Mouse (Mus musculus) testis, adult 2 months (tissue): ENCODE measurements around the gene Cux1. TPM values are rescaled to one million over a fixed set of nuclear protein-coding genes. Genes with fewer than 3 reads are reported as not detected.

Experiments
- H3K27ac ChIP-seq: fragments of 200-500 bp; 2 replicates; pipeline ENCODE4 v1.5.1; 2012; ENCODE audit warnings: low read depth, low read length; ENCODE audit not compliant: control insufficient read depth, insufficient read depth
- H3K27me3 ChIP-seq: fragments of 200-500 bp; 2 replicates; pipeline ENCODE4 v1.6.1; 2012; ENCODE audit warnings: mild to moderate bottlenecking, low read length, moderate library complexity; ENCODE audit not compliant: control insufficient read depth, insufficient read depth
- H3K36me3 ChIP-seq: fragments of 200-500 bp; 2 replicates; pipeline ENCODE4 v1.6.1; 2012; ENCODE audit warnings: mild to moderate bottlenecking, low read length; ENCODE audit not compliant: control insufficient read depth, insufficient read depth
- H3K4me1 ChIP-seq: fragments of 200-500 bp; 2 replicates; pipeline ENCODE4 v1.6.1; 2012; ENCODE audit warnings: low read length; ENCODE audit not compliant: control insufficient read depth, insufficient read depth
- H3K4me3 ChIP-seq: fragments of 200-500 bp; 2 replicates; pipeline ENCODE4 v1.5.1; 2012; ENCODE audit warnings: low read depth, mild to moderate bottlenecking, low read length, moderate library complexity, mixed read lengths; ENCODE audit not compliant: control insufficient read depth
- CTCF ChIP-seq: fragments of 200-500 bp; IDR thresholded peaks from 2 replicates; pipeline ENCODE4 v1.5.1; 2012; ENCODE audit warnings: low read depth, mild to moderate bottlenecking, inconsistent platforms, low read length, moderate library complexity; ENCODE audit not compliant: control insufficient read depth, insufficient read depth, insufficient replicate concordance
- POLR2A ChIP-seq: fragments of 200-500 bp; IDR thresholded peaks from 2 replicates; pipeline ENCODE4 v1.6.1; 2012; ENCODE audit warnings: low read depth, mild to moderate bottlenecking, inconsistent platforms, low read length, moderate library complexity; ENCODE audit not compliant: control insufficient read depth
- polyA plus RNA-seq: library from polyadenylated mRNA; depleted of rRNA; stranded (reverse); fragments of >200 nt; gene quantifications from 2 replicates; pipeline ENCODE4 v1.2.3, GENCODE M21; 2012

Gene Cux1
- polyA plus RNA-seq, 1 experiment, result 88.7 TPM

GRCm38 (mm10) chr5:136428498-136429060, 138.7 kb downstream of the Cux1 start:
- peaks cover 2% of the 10 kb centered on the region for H3K4me1 ChIP-seq
- no peak overlapping the region for H3K27ac ChIP-seq
- no peaks in the 10 kb centered on the region; the same call in 1 of the 2 replicates for H3K36me3 ChIP-seq
- TF ChIP-seq POLR2A, result no peak
- no peak for TF ChIP-seq CTCF
- no peak overlapping the region for H3K4me3 ChIP-seq
- H3K27me3 ChIP-seq, result no peaks in the 10 kb centered on the region

- H3K4me3 ChIP-seq, result no peak overlapping the region
- TF ChIP-seq POLR2A (no peak), CTCF (no peak)
- 0 out of 2 replicates have a peak overlapping the region, but pooled peaks have one; percentile 9 for H3K27ac ChIP-seq
- no peaks in the 10 kb centered on the region; the same call in 1 of the 2 replicates for H3K36me3 ChIP-seq
- peaks cover 2% of the 10 kb centered on the region for H3K4me1 ChIP-seq
- no peaks in the 10 kb centered on the region for H3K27me3 ChIP-seq
Measured at GRCm38 (mm10) chr5:136427772-136428497, 139.4 kb downstream of the Cux1 start.

GRCm38 (mm10) chr5:136427121-136427771, 140.0 kb downstream of the Cux1 start:
- peaks cover 2% of the 10 kb centered on the region for H3K4me1 ChIP-seq
- no peaks in the 10 kb centered on the region; the same call in 1 of the 2 replicates for H3K36me3 ChIP-seq
- H3K27me3 ChIP-seq, result no peaks in the 10 kb centered on the region
- no peak overlapping the region for H3K27ac ChIP-seq
- no peak overlapping the region for H3K4me3 ChIP-seq
- TF ChIP-seq POLR2A, result no peak
- no peak for TF ChIP-seq CTCF

- no peak for TF ChIP-seq POLR2A
- TF ChIP-seq CTCF, result no peak
- Histone ChIP-seq H3K27ac (no peak overlapping the region), H3K4me1 (no peaks in the 10 kb centered on the region), H3K27me3 (no peaks in the 10 kb centered on the region), H3K4me3 (no peak overlapping the region), H3K36me3 (no peaks in the 10 kb centered on the region; the same call in 1 of the 2 replicates)
Measured at GRCm38 (mm10) chr5:136422948-136423347, 144.3 kb downstream of the Cux1 start.

GRCm38 (mm10) chr5:136421885-136422284, 145.4 kb downstream of the Cux1 start:
- H3K4me1 ChIP-seq, result no peaks in the 10 kb centered on the region; the same call in 1 of the 2 replicates
- H3K4me3 ChIP-seq, result no peak overlapping the region
- H3K27me3 ChIP-seq, result no peaks in the 10 kb centered on the region
- H3K36me3 ChIP-seq, result no peaks in the 10 kb centered on the region; the same call in 1 of the 2 replicates
- TF ChIP-seq POLR2A, result no peak
- TF ChIP-seq CTCF, result no peak
- H3K27ac ChIP-seq, result no peak overlapping the region

GRCm38 (mm10) chr5:136421316-136421715, 146.0 kb downstream of the Cux1 start:
- TF ChIP-seq POLR2A (no peak), CTCF (no peak)
- no peaks in the 10 kb centered on the region; the same call in 1 of the 2 replicates for H3K36me3 ChIP-seq
- no peaks in the 10 kb centered on the region for H3K27me3 ChIP-seq
- H3K4me3 ChIP-seq, result no peak overlapping the region
- no peaks in the 10 kb centered on the region; the same call in 1 of the 2 replicates for H3K4me1 ChIP-seq
- no peak overlapping the region for H3K27ac ChIP-seq

- TF ChIP-seq CTCF, result no peak
- TF ChIP-seq POLR2A, result no peak
- no peaks in the 10 kb centered on the region for H3K27me3 ChIP-seq
Measured at GRCm38 (mm10) chr5:136420342-136420741, 146.9 kb downstream of the Cux1 start.

More at GRCm38 (mm10) chr5:136420342-136420741, 146.9 kb downstream of the Cux1 start:
- Histone ChIP-seq H3K36me3 (no peaks in the 10 kb centered on the region; the same call in 1 of the 2 replicates), H3K27ac (no peak overlapping the region), H3K4me1 (no peaks in the 10 kb centered on the region; the same call in 1 of the 2 replicates), H3K4me3 (no peak overlapping the region)
